Mouse (Mus musculus) ES-E14 (cell line): ENCODE results near the gene Syngr2.

Experiments
- CHD2 ChIP-seq: IDR thresholded peaks from 2 replicates; pipeline ENCODE4 v1.6.1; 2014; ENCODE audit warnings: mild to moderate bottlenecking, low read depth, low read length, inconsistent platforms
- HCFC1 ChIP-seq: IDR thresholded peaks from 2 replicates; pipeline ENCODE4 v1.6.1; 2012; ENCODE audit warnings: low read length, inconsistent platforms, borderline replicate concordance; ENCODE audit not compliant: insufficient read depth
- MAFK ChIP-seq: IDR thresholded peaks from 2 replicates; pipeline ENCODE4 v1.6.1; 2014; ENCODE audit warnings: mild to moderate bottlenecking, low read depth, low read length, inconsistent platforms; ENCODE audit not compliant: insufficient read depth
- ZC3H11A ChIP-seq: IDR thresholded peaks from 2 replicates; pipeline ENCODE4 v1.6.1; 2012; ENCODE audit warnings: low read depth, mild to moderate bottlenecking, inconsistent platforms, low read length, borderline replicate concordance
- ZNF384 ChIP-seq: IDR thresholded peaks from 2 replicates; pipeline ENCODE4 v1.6.1; 2012; ENCODE audit warnings: low read depth, low read length, inconsistent platforms

GRCm38 (mm10) chr11:117825333-117826101 is 16.0 kb downstream of the Syngr2 start, which contains the start of the genes Afmid and Tk1:
- no peak for TF ChIP-seq CHD2
- TF ChIP-seq HCFC1 = no peak; the same call in 1 of the 2 replicates
- no peak for TF ChIP-seq MAFK
- TF ChIP-seq ZNF384 = no peak
- no peak for TF ChIP-seq ZC3H11A
